Mouse (Mus musculus): ENCODE measurements around the gene Sept5.

The Sept5 gene

DNA sequence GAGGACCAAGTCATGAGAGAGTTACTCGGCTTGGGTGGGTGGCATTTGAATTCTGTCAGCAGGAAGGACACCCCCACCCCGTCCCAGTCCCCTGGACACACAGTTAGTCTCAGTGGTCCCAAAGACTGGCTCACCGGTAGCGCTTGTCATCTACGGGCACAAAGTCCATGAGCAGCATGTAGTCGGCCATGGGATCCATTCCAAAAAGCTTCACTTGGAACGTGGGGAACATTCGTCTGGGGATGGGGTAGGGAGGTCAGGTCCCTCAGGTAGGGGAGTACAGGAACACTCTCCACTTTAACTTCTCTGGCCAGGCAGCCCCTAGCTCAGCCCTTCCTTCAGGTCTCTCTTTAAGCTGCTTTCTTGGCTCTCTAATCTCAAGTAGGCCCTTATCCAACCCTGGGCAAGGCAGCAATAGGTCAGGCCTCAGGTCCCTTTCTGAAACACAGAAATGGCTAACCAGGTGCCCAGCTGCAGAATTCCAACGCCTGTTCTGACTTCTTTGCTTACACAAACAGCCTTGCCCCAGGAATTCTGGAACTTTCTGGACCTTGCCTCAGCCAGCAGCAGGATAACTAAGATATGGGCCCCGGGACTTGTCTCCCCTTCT lies 44.7 kb downstream of the Sept5 start:
- no peak for DNase-seq (ENCODE audit: low read depth, low spot score)

DNA sequence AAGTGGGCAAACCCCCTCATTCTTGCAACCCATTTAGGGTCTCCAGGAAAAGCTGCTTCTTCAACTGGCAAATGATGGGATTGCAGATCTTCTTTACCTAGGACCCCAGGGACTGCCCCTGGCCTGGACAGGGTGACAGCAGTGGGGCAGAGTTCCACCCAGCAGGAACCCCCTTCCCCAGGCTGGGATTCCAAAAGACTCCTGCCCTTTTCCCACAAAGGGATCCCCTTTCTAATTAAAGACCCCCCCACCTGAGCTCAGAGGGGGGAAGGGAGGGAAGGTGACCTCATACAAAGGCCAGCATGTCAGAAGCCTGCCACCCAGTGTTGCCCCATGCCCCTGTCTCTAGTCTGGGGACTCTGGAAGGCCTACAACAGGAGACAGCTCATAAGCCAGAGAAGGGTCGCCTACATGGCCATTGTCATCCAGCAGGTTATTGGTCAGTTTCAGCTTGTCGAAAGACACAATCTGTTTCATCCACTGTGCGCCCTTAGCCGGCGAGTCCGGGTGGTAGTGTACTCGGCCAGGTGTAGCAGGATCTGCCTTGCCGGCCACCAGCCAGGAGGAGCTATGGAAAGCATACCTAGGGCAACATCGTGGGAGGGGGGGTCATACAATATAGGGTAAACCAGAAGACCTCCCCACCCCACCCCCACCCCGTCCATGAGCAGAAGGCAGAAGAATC lies 45.9 kb downstream of the Sept5 start:
- no peak for DNase-seq (ENCODE audit: low read depth, low spot score)

DNA sequence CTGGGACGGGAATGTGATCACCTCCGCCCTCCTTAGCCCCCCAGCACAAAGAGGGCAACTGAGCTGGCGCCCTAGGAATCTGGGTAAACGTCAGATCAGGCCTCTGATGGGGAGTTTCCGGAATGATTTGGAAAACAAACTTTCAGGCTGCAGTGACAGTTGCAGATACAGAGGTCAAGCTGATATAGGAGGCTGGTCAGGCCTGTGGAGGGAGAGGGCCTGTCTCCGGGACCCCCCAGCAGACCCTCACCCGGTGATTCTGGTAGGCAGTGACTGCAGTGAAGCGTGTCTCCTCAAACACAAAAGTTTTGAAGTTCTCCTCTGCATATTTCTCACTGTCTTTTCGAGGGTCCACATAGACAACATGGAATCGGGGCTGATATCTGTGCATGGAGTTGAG lies 46.6 kb downstream of the Sept5 start:
- no peak for DNase-seq (ENCODE audit: low read depth, low spot score)

DNA sequence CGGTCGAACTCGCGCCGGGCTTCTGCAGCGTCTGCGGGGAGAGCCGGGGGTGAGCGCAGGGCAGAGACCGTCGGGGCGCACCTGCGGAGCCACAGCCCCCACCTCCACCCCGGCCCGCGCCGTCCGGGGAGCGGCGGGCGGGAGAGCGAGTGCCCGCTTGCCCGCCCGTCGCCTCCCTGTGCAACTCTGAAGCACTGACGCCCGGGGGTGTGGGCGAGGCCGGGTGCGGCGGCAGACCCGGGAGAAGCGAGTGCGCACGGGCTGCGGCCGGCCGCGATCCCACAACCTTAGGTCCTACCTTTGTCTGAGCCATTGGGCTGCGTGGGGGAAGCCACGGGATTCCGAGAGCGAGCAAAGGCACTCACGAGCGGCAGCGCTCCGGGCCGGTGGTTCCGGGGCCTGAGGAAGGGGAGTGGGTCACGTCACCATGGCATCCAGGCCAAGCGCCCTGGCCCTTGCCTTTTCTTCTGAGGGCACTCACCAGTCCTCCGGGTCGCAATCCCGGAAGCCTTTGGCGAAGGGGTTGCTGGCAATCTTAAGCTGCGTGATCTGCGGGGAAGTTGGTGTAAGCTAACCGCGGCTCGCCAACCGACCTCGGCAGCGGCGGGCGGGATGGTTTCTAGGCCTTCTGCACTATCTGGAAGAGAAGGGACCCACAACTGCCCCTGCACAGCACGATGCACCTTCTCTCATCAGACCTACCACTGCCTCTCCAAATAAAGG lies 47.2 kb downstream of the Sept5 start:
- no peak for DNase-seq (ENCODE audit: low read depth, low spot score)

DNA sequence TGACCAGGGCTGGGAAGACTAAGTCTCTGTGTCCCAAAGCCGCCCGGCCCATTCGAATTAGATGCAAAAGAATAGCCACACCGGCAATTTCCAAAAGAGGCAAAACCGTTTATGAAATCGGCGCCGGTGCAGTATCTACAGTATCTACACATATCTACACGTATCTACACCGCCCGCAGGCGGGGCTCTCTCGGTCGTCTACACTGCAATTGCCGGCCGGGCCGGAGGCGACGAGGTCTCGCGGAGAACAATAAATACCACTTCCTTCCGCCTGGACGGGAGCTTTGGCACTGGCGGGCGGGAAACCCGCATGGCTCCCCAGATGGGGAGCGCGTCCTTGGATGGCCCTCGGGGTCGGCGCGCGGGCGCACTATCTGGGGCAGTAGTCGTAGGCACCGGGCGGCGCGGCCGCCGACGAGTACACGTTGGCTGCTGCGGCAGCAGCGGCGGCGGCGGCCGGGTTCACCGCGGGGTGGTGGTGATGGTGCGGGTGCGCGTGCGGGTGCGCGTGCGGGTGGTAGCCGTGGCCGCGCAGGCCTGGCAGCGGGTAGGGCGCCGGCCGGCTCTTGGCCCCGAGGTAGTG lies 48.0 kb downstream of the Sept5 start:
- DNase-seq (ENCODE audit: low read depth, low spot score): no peak

DNA sequence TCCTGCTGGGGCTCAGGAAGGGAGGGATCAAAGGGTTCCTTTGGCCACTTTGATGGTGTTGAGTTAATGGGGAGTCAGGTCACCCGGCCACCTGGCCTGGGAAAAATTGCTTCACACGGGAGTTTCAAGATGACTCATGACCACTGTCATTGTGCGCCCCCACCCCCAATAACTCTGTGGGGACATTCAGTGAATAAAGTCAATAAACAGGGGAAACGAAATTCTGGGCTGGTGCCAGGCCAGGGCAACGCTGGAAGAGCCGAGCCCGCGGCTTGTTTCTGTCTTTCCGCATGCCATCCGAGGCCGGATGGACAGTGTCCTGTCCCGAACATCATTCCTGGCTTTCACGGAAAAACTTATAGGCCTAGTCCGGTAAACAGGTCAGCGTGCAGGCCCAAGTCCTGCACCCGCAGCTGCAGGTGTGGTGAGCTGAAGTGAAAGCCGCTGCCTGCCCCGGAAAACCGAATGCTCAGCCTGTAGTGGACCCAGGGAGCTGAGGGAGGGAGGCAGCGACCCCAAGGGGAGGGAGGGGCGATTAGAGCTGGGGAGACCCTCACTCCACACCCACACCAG lies 48.6 kb downstream of the Sept5 start:
- DNase-seq (ENCODE audit: low read depth, low spot score): no peak

DNA sequence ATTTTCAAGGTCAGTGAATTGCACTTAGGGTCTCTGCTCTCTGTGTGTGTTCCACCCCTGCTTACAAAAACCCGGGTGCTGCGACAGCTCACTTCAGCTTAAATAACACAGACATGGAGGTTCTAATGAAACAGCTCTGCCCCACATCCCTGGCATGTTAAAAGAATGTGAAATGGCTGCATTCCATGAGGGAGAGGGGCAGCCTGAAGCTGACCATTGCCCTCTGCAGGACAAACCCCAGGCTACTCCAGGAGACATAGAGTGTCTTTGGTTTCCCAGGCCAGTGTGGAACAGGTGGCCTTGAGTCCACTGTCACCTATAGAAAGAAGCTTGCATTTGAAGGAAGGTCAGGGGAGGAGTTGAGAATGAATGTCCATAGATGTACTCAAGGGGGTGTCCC lies 49.4 kb downstream of the Sept5 start:
- no peak for DNase-seq (ENCODE audit: low read depth, low spot score)

DNA sequence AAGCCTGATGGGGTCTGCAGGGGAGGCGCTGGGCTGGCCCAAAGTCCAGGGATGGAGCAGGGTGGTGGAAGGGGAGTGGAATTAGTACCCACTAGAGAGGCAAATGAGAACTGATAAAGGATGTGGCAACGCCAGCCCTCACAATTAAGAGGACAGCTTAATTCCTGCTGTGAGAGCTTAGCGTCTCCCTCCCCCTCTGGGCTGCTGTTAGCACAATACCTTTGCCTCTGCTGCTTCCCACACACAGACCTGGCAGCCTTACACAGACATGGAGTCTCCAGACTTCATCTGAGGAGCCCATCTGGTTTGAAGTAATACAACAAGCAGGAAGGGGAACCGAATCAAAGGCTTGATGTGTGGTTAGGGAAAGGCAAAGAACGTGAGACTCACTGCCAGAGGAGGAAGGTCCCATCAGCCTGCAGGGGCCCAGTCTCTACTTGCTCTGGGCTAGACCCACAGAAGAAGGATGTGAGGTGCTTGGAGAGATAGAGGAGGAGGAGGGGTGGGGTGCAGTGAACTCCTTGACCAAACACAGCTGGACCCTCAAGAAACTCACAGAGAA lies 52.1 kb downstream of the Sept5 start:
- no peak for DNase-seq (ENCODE audit: low read depth, low spot score)

DNA sequence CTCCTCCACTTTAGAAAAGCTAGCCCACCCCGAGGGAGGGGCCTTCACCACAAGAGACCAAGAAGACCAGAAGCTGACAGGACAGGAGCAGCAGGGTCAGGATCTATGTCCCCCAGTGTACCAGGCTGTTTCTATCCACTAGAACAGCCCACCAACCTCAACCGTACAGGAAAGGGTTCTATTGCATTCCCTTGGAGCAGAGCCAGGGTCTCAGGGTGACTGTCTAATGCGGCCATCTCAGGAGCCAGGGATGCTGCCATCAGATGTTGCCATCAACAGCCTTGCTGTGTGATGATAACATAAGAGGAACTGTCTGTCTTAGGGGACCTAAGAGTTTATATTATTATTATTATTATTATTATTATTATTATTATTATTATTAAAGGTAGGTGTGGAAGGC lies 52.7 kb downstream of the Sept5 start:
- DNase-seq (ENCODE audit: low read depth, low spot score): no peak

DNA sequence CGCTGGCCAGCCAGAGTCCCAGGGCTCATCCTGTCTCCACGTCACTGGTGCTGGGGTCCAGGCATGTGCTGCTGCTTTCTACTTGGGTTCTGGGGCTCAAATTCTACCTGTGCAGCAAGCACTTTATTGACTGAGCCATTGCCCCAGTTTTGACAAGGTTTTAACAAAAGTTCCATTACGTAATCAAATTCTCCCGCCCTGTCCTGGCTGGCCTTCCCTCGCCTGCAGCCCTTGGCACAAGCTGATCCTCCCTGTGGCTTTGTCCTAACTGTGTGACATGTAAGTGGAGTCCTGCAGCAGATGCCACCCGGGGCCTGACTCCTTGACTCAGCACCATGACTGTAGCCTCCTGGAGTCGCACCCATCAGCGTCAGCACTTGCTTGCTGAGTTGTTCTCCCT lies 55.6 kb downstream of the Sept5 start:
- no peak for DNase-seq (ENCODE audit: low read depth, low spot score)
